Mouse (Mus musculus) heart, postnatal 10 days (tissue): Measurements from ENCODE around the gene Tbkbp1. TPM values are rescaled to one million over a fixed set of nuclear protein-coding genes. Genes with fewer than 3 reads are reported as not detected.

ENCODE experiments used
- microRNA-seq, 2 experiments: library from miRNA; unstranded; fragments of <30 nt; microRNA quantifications; one replicate each; pipeline ENCODE4 v1.2.0; 2022
- total RNA-seq, 2 experiments: library from RNA; stranded (reverse); gene quantifications; 2 replicates each; pipeline ENCODE4 v1.2.3; 2021

Tbkbp1 gene
- total RNA-seq, 2 experiments from 2014 or later = 15.9 to 17.3 TPM

Small RNA genes lying within 50 kb of the gene (microRNA-seq; reads per million reads assigned to microRNA genes)
- 0.35 to 0.71 reads per million in 2 experiments for gene Mir7235

Other genes with a start within 250 kb of the Tbkbp1 start
- 10 to 100 TPM; 28.0 to 30.8 TPM for gene Cdk5rap3, start 235.0 kb downstream of the Tbkbp1 start, total RNA-seq
- under 1 TPM; 0.47 to 0.74 TPM for gene Prr15l, start 223.4 kb downstream of the Tbkbp1 start, total RNA-seq
- gene Pnpo, start 207.5 kb downstream of the Tbkbp1 start, total RNA-seq = 10 to 100 TPM; 11.8 to 12.8 TPM
- gene Sp2, start 168.5 kb downstream of the Tbkbp1 start, total RNA-seq = 10 to 100 TPM; 15.0 to 16.1 TPM
- under 1 TPM; 0.12 to 0.15 TPM for gene Sp6, start 138.1 kb downstream of the Tbkbp1 start, total RNA-seq
- gene Scrn2, start 121.6 kb downstream of the Tbkbp1 start, total RNA-seq = 10 to 100 TPM; 11.3 to 16.1 TPM
- under 1 TPM; 0.31 to 0.45 TPM for gene Lrrc46, start 110.1 kb downstream of the Tbkbp1 start, total RNA-seq
- 10 to 100 TPM; 85.0 to 86.5 TPM for gene Mrpl10, start 109.9 kb downstream of the Tbkbp1 start, total RNA-seq
- gene Osbpl7, start 100.9 kb downstream of the Tbkbp1 start, total RNA-seq = 1 to 10 TPM; 5.7 to 6.1 TPM
- not detected for gene Tbx21, start 36.2 kb downstream of the Tbkbp1 start, total RNA-seq
- gene Kpnb1, start 36.4 kb upstream of the Tbkbp1 start, total RNA-seq = 100 to 1,000 TPM; 107 to 121 TPM
- gene Npepps, start 129.1 kb upstream of the Tbkbp1 start, total RNA-seq = 10 to 100 TPM; 64.2 to 71.8 TPM
- gene Mrpl45, start 164.2 kb upstream of the Tbkbp1 start, total RNA-seq = 10 to 100 TPM; 44.1 to 51.8 TPM
- gene Gpr179, start 200.6 kb upstream of the Tbkbp1 start, total RNA-seq = under 1 TPM; 0.02 to 0.05 TPM
- 10 to 100 TPM; 19.9 to 20.2 TPM for gene Socs7, start 211.1 kb upstream of the Tbkbp1 start, total RNA-seq